Mouse (Mus musculus) bone marrow, adult 2 months (tissue): ENCODE data around the gene Sec1. TPM values are rescaled to one million over a fixed set of nuclear protein-coding genes. Genes with fewer than 3 reads are reported as not detected.
A peak's percentile ranks its signal among the peaks of the same experiment; 100 is the strongest.

Experiments
- H3K27ac ChIP-seq: fragments of 200-500 bp; 2 replicates; pipeline ENCODE4 v1.5.1; 2012; ENCODE audit warnings: low read depth, mild to moderate bottlenecking, control low read depth, inconsistent platforms, low read length; ENCODE audit not compliant: control insufficient read depth, poor library complexity, insufficient read depth
- H3K4me1 ChIP-seq: fragments of 200-500 bp; 2 replicates; pipeline ENCODE4 v1.6.1; 2011; ENCODE audit warnings: low read length; ENCODE audit not compliant: control insufficient read depth, insufficient read depth
- H3K4me3 ChIP-seq: fragments of 200-500 bp; replicated peaks from 2 replicates; pipeline ENCODE3; 2011; ENCODE audit warnings: mild to moderate bottlenecking, low read depth, low read length, control low read depth; ENCODE audit not compliant: control insufficient read depth
- CTCF ChIP-seq: fragments of 200-500 bp; IDR thresholded peaks from 2 replicates; pipeline ENCODE4 v1.5.1; 2011; ENCODE audit warnings: low read length, control low read depth; ENCODE audit not compliant: control insufficient read depth, insufficient read depth
- POLR2A ChIP-seq: fragments of 200-500 bp; IDR thresholded peaks from 2 replicates; pipeline ENCODE4 v1.6.1; 2011; ENCODE audit warnings: low read depth, mild to moderate bottlenecking, control low read depth, low read length, borderline replicate concordance; ENCODE audit not compliant: control insufficient read depth
- WGBS: fragments of 180-500 bp; shearing (Covaris S2); methylation state at CpG from one replicate; pipeline ENCODE4 v1.1.7; 2018; 5-methylcytosine and 5-hydroxymethylcytosine counted together
- polyA plus RNA-seq: library from polyadenylated mRNA; stranded (reverse); fragments of >200 nt; gene quantifications from 2 replicates; pipeline ENCODE4 v1.2.4, GENCODE M21; 2011; ENCODE audit warnings: low replicate concordance; ENCODE audit not compliant: missing spikeins, insufficient read depth, insufficient read length

The Sec1 gene
- polyA plus RNA-seq, 1 experiment, result not detected

- WGBS, result 82% methylated on average over 7 of the region's 7 CpGs
- no peak overlapping the region for H3K4me3 ChIP-seq
- TF ChIP-seq CTCF (no peak), POLR2A (no peak)
- no peak overlapping the region for H3K27ac ChIP-seq
- peaks cover 2% of the 10 kb centered on the region; the same call in 1 of the 2 replicates for H3K4me1 ChIP-seq
Measured at GRCm38 (mm10) chr7:45645591-45645971, 48.6 kb downstream of the Sec1 start.

GRCm38 (mm10) chr7:45644872-45645590, 49.2 kb downstream of the Sec1 start:
- TF ChIP-seq POLR2A (no peak), CTCF (no peak)
- no peak overlapping the region for H3K4me3 ChIP-seq
- no peak overlapping the region for H3K27ac ChIP-seq
- peaks cover 2% of the 10 kb centered on the region; the same call in 1 of the 2 replicates for H3K4me1 ChIP-seq
- 75% methylated on average over 6 of the region's 6 CpGs for WGBS

GRCm38 (mm10) chr7:45644183-45644582, 50.0 kb downstream of the Sec1 start:
- Histone ChIP-seq H3K4me1 (peaks cover 2% of the 10 kb centered on the region; the same call in 1 of the 2 replicates), H3K27ac (no peak overlapping the region), H3K4me3 (no peak overlapping the region)
- TF ChIP-seq CTCF, result no peak
- TF ChIP-seq POLR2A, result no peak
- WGBS, result 59% methylated on average over 18 of the region's 18 CpGs

GRCm38 (mm10) chr7:45643441-45644178, 50.6 kb downstream of the Sec1 start:
- Histone ChIP-seq H3K4me1 (peaks cover 2% of the 10 kb centered on the region; the same call in 1 of the 2 replicates), H3K4me3 (peak overlapping the region; percentile 35), H3K27ac (no peak overlapping the region)
- no peak for TF ChIP-seq CTCF
- no peak; the same call in 1 of the 2 replicates for TF ChIP-seq POLR2A
- WGBS, result 10% methylated on average over 28 of the region's 28 CpGs

GRCm38 (mm10) chr7:45642503-45643255, 51.5 kb downstream of the Sec1 start:
- WGBS, result 38% methylated on average over 16 of the region's 16 CpGs
- H3K4me3 ChIP-seq, result no peak overlapping the region
- no peak overlapping the region for H3K27ac ChIP-seq
- TF ChIP-seq CTCF, result no peak
- peaks cover 2% of the 10 kb centered on the region; the same call in 1 of the 2 replicates for H3K4me1 ChIP-seq

GRCm38 (mm10) chr7:45642083-45642482, 52.1 kb downstream of the Sec1 start:
- TF ChIP-seq POLR2A (no peak), CTCF (no peak)
- 66% methylated on average over 5 of the region's 5 CpGs for WGBS
- Histone ChIP-seq H3K4me3 (no peak overlapping the region), H3K4me1 (peaks cover 2% of the 10 kb centered on the region; the same call in 1 of the 2 replicates), H3K27ac (no peak overlapping the region)

GRCm38 (mm10) chr7:45641391-45642040, 52.7 kb downstream of the Sec1 start:
- WGBS, result 74% methylated on average over 17 of the region's 17 CpGs
- Histone ChIP-seq H3K27ac (no peak overlapping the region), H3K4me1 (peaks cover 2% of the 10 kb centered on the region; the same call in 1 of the 2 replicates), H3K4me3 (no peak overlapping the region)
- no peak for TF ChIP-seq POLR2A
- TF ChIP-seq CTCF, result no peak
